Mouse (Mus musculus): ENCODE data around the gene Erp27. TPM values are rescaled to one million over a fixed set of nuclear protein-coding genes. Genes with fewer than 3 reads are reported as not detected.

Gene Erp27
- total RNA-seq, 2 experiments from 2014 or later, result 0.34 TPM; not detected in 1

DNA sequence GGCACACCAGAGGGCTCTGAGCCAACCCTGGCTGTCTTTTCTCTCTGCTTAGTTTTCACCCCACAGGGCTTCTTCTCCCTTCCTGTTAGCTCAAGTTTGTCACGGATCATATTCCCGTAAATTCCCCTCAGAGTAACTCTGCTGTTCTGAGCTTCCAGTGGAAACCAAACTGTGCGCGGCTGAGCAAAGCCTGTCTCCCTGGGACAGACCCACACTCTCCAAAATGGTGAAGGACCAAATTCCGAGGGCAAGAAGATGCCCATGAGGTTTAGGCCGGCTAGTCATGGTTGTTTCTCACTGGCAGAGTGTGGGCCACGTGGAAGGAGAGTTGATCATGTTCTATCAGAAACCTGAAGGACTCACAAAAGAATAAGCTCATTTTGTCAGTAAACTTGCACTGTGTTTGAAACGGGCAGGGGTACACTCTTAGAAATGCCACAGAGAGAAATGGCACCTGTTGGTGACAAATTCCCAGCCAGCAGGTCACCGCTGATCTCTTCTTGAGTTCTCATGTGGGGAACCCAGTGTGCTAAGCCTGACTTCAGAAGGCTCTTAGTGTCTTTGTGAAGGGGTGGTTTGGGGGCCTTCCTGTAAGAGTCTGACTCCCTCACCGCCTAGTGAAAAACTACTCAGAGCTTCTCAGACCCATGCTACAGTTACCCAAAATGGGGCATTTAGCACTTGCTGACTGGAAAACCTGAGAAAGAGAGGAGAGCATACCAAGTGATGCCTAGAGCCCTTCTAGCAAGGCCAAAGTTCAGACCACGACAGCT is 18.4 kb upstream of the Erp27 start:
- ATAC-seq (replicated peaks; ENCODE audit: low FRiP score, poor library complexity, severe bottlenecking), result no peak

DNA sequence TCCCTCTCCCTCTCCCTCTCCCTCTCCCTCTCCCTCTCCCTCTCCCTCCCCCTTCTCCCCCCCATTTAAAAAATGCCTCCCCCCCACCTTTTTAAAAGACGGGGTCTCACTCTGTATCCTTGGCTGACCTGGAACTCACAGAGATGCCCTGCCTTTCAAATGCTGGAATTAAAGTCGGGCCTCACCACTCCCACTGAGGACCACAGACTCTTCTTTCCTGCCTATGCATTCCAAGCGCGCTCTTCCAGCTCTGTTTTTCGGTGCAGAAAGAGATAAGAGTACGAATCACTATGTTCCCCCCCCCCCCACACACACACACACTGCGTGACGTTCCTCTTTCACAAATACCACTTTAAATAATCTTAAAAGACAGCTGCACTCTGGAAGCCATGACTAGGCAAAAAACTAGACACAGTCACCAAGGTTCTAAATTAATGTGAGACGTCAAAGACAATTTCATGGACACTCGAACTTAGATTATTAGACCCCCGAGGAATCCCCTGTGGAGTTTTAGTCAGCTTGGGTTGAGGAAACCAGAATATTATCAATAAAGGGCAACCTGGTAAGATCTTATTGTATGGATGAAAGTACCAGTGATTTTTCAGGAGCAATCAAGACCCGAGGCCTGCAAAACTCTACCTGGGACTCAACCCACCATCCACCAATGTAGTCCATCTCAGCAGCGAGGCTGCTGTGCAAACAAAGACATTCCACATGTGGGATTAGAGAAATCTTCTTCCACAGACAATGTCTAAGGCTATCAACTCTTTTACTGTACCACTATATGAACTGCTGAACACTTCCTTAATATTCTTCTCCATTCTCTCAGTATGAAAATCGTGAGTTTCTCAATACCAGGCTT is 17.6 kb upstream of the Erp27 start:
- ATAC-seq (replicated peaks; ENCODE audit: low FRiP score, poor library complexity, severe bottlenecking), result no peak

DNA sequence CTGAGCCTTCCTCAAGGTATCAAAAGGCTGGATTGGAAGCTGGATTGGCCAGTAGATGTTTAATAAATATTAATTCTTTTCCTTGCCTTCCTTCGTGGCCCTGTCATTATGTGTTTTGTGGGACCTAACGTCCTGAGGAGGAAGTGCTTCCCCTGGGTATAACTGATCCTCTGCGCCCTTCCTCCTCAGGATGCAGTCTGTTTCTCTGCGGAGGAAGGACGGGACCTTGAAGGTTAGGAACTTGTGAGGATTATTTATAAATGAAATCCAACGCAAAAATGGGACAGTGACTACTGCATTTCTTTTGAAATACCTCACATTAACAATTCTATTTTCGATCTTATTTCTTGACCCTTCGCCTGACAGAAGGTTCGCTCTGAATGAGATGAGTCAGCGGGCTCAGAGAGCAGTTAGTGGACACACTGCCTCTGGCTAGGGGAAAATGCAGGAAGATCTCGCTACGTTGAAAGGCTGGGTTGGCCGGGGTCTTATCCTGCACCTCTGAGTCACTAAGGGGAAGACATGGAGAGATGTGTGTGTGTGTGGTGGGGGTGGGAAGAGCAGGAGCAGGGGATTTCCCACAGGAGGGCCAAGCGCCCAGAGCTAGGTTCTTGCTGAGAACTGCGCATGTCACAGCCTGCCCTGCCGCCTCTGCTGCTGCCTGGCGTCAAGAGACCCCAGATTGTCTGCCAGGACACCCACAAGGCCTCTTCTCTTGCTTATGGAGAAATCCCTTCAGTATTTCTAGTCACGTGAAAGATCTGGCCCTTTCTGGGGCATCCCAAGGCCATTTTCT is 16.5 kb upstream of the Erp27 start:
- ATAC-seq (replicated peaks; ENCODE audit: low FRiP score, poor library complexity, severe bottlenecking), result no peak

DNA sequence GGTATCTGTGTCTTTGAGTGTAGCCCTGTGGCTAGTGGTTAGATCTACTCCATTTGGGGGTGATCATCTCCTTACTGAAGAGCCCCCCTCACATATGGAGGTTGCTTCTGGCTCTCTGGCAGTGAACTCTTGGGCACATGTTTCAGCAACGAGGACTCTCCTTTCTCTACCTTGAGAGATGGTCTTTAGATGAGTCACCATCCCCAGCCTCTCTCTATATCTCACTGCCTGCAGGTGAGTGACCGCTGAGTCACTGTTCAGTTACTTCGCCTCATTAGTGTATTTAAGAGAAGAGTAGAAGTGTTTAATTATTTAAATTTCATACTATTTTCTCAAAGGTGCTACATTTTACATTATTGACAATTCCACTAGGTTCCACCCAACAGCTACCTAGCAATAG is 15.1 kb upstream of the Erp27 start:
- ATAC-seq (replicated peaks; ENCODE audit: low FRiP score, poor library complexity, severe bottlenecking), result no peak

DNA sequence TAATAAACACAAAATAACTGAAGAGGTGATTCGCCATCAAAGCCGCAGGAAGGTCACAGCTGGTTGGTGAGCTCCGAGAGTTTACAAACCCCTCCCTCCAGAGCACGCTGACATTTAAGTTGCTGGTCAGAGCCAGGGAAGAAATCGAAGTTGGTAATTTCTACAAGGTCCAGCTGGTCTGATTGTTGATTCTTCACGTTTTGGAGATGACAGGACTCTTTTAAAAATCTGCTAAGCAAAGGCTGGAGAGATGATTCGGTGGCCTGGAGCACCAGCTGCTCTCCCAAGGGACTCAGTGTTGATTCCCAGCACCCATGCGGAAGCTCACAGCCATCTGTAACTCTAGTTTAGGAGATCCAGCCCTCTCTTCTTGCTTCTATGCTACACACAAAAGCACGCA is 14.4 kb upstream of the Erp27 start:
- no peak for ATAC-seq (replicated peaks; ENCODE audit: low FRiP score, poor library complexity, severe bottlenecking)

DNA sequence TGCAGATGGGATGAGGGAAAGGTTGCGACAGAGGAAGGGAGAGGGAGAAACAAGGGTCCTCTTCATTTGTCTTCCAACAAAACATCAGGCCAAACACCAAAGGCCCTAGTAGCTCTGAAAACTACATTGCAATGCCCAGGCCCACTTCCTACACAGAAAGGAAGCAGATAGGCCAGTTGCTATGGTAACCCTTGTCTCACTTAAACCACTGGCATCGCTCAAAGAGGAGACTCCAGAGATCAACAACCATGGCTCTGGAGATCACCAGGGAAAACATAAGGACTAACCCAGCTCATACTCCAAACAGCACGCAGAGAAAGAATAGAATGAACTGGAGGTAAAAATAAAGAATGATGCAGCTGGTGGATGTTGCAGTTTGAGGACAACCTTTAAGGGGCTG is 13.3 kb upstream of the Erp27 start:
- ATAC-seq (replicated peaks; ENCODE audit: low FRiP score, poor library complexity, severe bottlenecking), result no peak

DNA sequence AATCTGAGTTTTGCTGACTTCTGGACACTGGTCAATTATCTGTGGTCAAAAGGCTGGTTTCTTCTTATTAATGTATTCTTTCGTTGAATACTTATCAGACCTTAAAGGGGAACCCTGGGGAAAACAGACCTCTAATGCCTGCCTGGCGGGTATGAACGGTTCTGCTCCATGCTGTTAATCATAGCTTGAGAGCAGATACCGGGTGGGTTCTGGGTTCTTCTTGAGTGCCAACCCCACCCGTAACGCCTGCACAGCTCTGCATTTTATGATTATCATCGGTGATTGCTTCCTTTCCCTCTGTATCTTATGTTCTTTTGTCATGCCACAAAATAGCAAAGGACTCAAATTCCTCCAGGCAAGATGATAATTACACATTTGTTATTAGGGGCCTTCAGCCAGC is 12.1 kb upstream of the Erp27 start:
- no peak for ATAC-seq (replicated peaks; ENCODE audit: low FRiP score, poor library complexity, severe bottlenecking)

DNA sequence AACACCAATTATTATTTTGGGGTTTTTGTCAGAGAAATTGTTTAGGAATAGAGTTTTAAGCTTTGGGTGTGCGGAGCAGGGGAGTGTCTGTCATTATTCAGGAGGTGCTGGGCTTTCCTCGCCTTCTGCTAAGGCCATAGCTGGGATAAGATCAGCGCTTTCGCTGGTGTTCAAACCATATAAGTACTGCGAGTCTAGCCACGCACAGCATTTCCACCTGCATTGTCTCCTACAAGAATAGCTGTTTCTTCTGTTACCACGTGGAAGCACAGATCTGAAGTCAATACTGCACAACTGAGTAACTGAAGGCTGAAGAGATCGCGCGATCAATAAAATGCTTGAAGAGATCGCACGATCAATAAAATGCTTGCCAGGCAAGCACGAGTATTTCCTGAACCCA is 9.3 kb upstream of the Erp27 start:
- no peak for ATAC-seq (replicated peaks; ENCODE audit: low FRiP score, poor library complexity, severe bottlenecking)

DNA sequence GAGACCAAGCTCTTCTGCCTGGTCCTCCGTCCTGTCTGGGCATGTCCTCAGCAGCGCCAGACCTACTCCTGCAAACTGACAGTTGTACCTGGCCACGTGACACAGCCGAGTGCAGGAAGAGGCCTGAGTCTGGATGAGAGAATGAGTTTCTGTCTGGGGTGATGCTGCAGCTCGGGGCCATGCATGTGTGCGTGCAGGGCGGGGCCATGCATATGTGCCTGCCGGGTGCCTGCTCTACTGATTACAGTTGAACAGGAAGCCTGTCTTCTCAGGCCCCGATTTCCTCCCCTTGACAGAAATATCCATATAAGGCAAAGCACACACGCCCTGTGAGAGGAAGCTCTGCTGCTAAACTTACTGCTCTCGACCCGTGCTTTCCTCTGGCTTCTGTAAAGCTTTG is 8.7 kb upstream of the Erp27 start:
- ATAC-seq (replicated peaks; ENCODE audit: low FRiP score, poor library complexity, severe bottlenecking), result peak; percentile 74

DNA sequence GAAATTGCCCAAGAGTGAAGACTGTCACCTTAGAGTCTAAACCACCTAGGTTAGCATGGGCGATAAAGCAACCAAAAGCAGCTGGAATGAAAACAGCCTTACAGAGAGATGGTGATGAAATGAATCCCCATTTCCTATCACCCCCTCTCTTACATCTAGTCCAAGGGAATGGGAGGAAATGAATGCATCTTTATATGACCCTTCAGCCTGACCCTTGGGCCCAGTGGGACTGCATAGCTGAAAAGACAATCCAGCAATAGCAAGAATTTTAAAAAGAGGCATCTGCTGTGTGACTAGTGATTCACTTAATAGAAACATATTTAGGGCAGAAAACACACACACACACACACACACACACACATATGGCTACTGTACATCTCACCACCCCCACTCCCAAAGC is 5.6 kb upstream of the Erp27 start:
- ATAC-seq (replicated peaks; ENCODE audit: low FRiP score, poor library complexity, severe bottlenecking), result no peak

DNA sequence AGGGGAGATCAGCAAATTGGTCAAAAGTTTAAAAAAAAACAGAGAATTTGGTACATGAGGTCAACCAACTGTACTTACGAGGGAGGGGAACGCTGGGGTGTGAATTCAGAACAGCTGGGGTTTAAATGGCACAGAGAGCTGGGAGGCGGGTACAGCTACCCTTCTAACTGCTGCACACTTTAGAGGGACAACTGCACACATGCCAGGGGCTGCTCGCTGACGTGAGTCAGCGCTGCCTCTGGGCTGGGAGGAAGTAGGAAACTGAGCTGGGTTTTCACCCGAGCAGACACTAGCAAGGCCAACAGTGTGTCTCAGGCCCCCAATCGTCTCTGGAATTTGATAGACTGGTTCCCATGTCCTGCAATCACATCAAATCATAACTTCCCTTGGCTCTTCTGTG is 3.1 kb upstream of the Erp27 start:
- no peak for ATAC-seq (replicated peaks; ENCODE audit: low FRiP score, poor library complexity, severe bottlenecking)

DNA sequence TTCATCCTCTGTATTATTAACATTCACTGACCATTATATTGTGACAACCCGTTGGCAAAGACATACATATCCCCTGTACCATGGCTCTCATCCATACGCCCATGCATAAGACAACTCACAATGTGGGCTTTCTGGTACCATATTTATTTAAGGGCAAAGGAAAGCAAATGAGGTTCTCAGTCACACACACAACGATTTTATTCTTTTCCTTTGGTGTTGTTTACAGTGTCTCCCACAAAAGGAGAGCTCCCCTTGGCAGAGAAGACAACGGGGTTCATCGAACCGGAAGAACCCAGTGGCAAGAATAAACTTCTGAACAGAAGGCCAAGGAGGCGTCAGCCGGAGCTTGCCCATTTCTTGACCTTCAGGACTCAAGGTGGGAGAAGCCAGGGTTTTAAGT is 1.6 kb upstream of the Erp27 start, which contains the start of gene Pde6h:
TSS of gene Pde6h (plus strand) at position 301 of the 400 bp plus-strand sequence.
- ATAC-seq (replicated peaks; ENCODE audit: low FRiP score, poor library complexity, severe bottlenecking), result no peak

DNA sequence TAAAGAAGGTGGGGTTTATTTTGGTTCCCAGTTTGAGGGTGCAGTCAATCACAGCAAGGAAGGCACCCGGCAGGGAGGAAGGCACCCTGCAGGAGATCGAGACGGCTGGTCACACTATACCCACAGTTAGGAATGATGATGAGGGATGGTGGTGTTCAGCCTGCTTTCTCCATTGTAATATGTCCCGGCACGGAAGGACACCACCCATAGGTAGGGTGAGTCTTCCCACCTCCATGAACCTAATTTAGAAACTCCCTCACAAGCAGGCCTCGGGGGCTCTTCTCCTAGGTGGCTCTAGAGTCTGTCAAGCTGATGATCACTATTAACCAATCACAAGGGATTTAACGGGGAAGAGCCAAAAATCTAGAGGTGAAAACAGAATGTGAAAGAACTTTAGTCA is 891 bp upstream of the Erp27 start:
- no peak for ATAC-seq (replicated peaks; ENCODE audit: low FRiP score, poor library complexity, severe bottlenecking)

DNA sequence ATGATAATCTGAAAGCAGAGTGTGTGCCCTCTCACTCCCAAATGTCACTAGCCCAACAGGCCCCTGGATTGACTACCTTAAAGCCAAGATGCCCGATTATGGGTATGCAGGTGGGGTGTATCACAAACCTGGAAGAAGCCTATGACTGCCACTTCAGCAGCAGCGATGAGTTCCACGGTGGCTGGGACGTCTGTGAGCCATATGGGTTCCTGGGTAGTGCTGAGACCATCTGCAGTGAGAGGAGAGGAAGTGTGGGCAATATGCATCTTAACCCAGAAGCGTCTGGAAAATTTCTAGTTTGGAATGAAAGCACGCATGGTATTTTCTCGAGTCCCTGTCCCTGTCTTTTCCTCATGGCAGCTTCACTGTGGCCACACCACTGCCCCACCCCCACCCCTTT is 379 bp downstream of the Erp27 start:
- no peak for ATAC-seq (replicated peaks; ENCODE audit: low FRiP score, poor library complexity, severe bottlenecking)

DNA sequence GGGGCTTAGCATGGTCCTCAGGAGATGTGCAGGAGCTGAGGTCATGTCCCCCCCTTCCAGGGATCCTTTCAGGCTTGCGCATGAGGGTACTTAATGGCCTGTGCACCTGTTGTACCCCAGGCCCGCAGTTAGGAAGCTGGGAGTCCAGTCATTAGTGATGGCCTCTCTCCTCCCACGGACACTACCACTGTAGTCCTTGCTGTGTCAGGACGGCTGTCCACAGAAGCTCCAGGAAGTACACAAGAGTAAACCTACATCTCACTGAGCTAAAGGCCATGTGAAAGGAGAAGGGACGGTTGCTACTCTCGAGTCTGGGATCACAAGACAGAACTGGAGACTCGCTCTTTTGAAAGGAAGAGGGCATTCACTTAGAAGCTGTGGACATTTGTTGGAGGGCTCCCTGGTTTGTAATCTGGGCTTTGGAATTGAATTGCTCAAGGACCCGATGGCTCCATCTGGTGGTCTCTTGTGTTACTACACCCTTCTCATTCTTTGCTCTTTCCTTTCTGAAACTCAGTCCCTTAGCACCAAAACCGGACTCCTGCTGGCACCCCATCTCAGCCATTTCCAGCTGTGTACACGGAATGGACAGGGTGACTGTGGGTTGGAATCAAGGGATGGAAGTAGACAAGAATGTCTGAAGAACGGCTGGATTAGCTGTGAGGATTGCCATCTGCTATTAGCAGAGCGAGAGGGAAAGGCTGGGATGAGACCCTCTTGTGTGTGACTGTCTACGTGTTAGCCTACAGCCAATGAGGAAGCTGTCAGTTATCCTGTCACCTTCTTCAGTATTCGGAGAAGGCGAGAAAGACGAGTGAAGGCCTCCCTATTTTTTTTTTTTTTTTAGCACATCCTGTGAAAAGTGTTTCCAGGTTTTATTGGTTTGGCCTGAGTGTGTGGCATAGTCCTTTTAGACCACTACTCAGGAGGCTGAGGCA is 1.4 kb downstream of the Erp27 start:
- peak; percentile 79 for ATAC-seq (replicated peaks; ENCODE audit: low FRiP score, poor library complexity, severe bottlenecking)

DNA sequence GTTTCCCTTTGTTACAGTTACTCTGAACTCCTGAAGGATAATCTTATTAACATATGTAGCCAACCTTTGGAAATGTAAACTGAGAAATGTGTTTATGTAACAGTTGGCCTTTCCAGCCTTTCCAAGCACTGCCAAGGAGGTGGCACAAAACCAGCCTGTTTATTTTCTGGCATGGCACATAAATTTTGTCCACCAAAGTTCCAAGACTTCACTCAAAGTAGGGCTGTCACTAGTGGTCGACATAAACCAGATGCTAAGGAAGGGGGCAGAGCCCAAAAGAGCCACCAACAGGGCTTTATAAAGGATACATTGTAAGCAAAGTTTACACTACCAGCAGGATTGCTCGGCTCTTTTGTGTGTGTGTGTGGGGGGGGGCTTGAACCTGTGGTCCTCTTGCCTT is 4.1 kb downstream of the Erp27 start:
- no peak for ATAC-seq (replicated peaks; ENCODE audit: low FRiP score, poor library complexity, severe bottlenecking)

DNA sequence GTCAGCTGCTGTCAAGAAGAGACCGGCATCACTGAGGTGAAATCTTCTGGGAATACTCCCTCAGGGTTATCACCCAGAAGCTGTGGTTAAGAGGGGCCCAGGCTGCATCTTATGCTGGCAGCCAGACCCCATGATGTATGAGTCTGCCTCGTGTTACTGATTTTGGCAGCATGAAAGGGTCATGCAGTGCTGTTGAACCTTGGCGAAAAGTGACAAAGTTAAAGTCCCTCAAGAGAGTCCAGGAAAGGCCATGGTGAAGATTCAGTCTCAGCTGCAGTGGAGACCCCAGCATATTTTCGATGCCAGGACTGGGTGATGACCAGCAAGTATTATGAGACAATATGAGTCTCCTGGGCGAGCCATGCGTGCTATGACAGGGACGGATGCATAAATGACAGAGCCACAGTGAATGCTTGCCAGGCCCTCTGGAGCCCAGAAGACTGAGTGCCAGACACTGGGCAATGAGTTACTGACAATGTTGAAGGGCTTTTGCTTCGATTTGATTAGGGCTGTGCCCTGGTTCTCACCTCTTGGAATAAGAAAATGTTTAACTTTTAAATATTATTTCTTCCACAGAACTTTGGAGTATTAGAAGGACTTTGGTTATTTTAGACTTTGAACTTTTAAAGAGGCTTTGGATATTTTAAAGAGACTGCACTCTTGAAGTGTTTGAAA is 6.1 kb downstream of the Erp27 start:
- ATAC-seq (replicated peaks; ENCODE audit: low FRiP score, poor library complexity, severe bottlenecking), result no peak

DNA sequence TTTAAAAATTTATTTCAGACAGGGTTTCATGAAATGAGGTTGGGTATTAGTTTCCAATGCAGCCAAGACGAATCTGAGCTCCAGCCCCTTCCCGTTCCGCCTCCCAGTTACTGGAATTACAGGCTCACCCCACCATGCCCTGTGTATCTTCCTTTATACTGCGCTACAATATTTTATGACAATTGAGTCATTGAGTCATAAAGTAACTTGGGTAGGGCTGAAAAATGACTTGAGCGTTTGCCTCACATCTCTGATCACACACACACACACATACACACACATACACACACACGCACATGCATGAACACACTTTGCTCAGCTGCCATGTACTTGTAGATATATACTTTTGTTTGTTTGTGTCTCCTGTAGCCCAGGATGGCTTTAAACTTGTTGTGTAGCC is 7.7 kb downstream of the Erp27 start:
- no peak for ATAC-seq (replicated peaks; ENCODE audit: low FRiP score, poor library complexity, severe bottlenecking)
